Mouse (Mus musculus) lung, postnatal 0 days (tissue): ENCODE measurements around the gene Tbx2. TPM values are rescaled to one million over a fixed set of nuclear protein-coding genes. Genes with fewer than 3 reads are reported as not detected.

Source experiments
- ATAC-seq: fragments of 200-750 bp; cut with Nextera tagmentation; 2 replicates; pipeline ENCODE4 v1.8.0; 2017; ENCODE audit warnings: moderate library complexity
- DNase-seq: peaks from one replicate; pipeline ENCODE4 v3.0.0-alpha.2; 2016; ENCODE audit warnings: low spot score
- H3K27ac ChIP-seq: fragments of 300-500 bp; sonication (generic); 2 replicates; pipeline ENCODE4 v1.5.1; 2014; ENCODE audit warnings: antibody characterized with exemption, mild to moderate bottlenecking, low read length, mixed read lengths
- H3K27me3 ChIP-seq: fragments of 300-500 bp; sonication (generic); replicated peaks from 2 replicates; pipeline ENCODE4 v1.6.1; 2014; ENCODE audit warnings: low read length, mixed read lengths; ENCODE audit not compliant: insufficient read depth
- H3K36me3 ChIP-seq: fragments of 300-500 bp; sonication (generic); 2 replicates; pipeline ENCODE4 v1.6.1; 2014; ENCODE audit warnings: low read length, mixed read lengths; ENCODE audit not compliant: insufficient read depth
- H3K4me1 ChIP-seq: fragments of 300-500 bp; sonication (generic); 2 replicates; pipeline ENCODE4 v1.6.1; 2014; ENCODE audit warnings: antibody characterized with exemption, low read depth, low read length, mixed read lengths; ENCODE audit not compliant: insufficient read depth
- H3K4me2 ChIP-seq: fragments of 300-500 bp; sonication (generic); replicated peaks from 2 replicates; pipeline ENCODE4 v1.6.1; 2014; ENCODE audit warnings: low read depth, mild to moderate bottlenecking, low read length, moderate library complexity, mixed read lengths
- H3K4me3 ChIP-seq: fragments of 300-500 bp; sonication (generic); 2 replicates; pipeline ENCODE4 v1.5.1; 2014; ENCODE audit warnings: low read depth, low read length
- H3K9ac ChIP-seq: fragments of 300-500 bp; sonication (generic); replicated peaks from 2 replicates; pipeline ENCODE4 v1.6.1; 2014; ENCODE audit warnings: low read depth, mild to moderate bottlenecking
- H3K9me3 ChIP-seq: fragments of 300-500 bp; sonication (generic); 2 replicates; pipeline ENCODE4 v1.6.1; 2016; ENCODE audit warnings: low read length, mixed read lengths
- CTCF ChIP-seq: IDR thresholded peaks from 2 replicates; pipeline ENCODE4 v1.5.1; 2016; ENCODE audit warnings: antibody characterized with exemption, mild to moderate bottlenecking
- EP300 ChIP-seq: IDR thresholded peaks from 2 replicates; pipeline ENCODE4 v1.6.1; 2016; ENCODE audit warnings: antibody characterized with exemption, mild to moderate bottlenecking, control low read depth
- WGBS: fragments of 180-500 bp; shearing (Covaris S2); extraction: QIAGEN DNeasy Blood & Tissue Kit; methylation state at CpG from one replicate; pipeline ENCODE4 v1.1.7; 2014; 5-methylcytosine and 5-hydroxymethylcytosine counted together
- polyA plus RNA-seq: library from polyadenylated mRNA; unstranded; fragments of >200 nt; fragmentation: Nextera tagmentation; extraction: Ambion mirVana; gene quantifications from 2 replicates; pipeline ENCODE4 v1.2.1, GENCODE M21; 2015

Gene Tbx2
- polyA plus RNA-seq, 1 experiment from 2014 or later, result 43.6 TPM

- WGBS, result 19% methylated on average over 21 of the region's 21 CpGs
- peaks cover 34% of the 10 kb centered on the region for H3K27me3 ChIP-seq
- H3K9ac ChIP-seq, result peak overlapping the region; percentile 84
- H3K9me3 ChIP-seq, result no peaks in the 10 kb centered on the region
- ATAC-seq (no peak), DNase-seq (no peak)
- H3K4me1 ChIP-seq, result peaks cover 14% of the 10 kb centered on the region; the same call in 1 of the 2 replicates
- H3K27ac ChIP-seq, result peak overlapping the region; percentile 97
- TF ChIP-seq EP300 (no peak), CTCF (no peak)
- H3K4me2 ChIP-seq, result peak overlapping the region; percentile 80
- peaks cover 27% of the 10 kb centered on the region for H3K36me3 ChIP-seq
- peak overlapping the region; percentile 63 for H3K4me3 ChIP-seq
These were observed 8.4 kb downstream of the Tbx2 start for GRCm38 (mm10) chr11:85840803-85841145.

GRCm38 (mm10) chr11:85841211-85841681 is 8.9 kb downstream of the Tbx2 start:
- H3K9ac ChIP-seq, result peak overlapping the region; percentile 84
- peaks cover 14% of the 10 kb centered on the region; the same call in 1 of the 2 replicates for H3K4me1 ChIP-seq
- DNase-seq (peak; percentile 73), ATAC-seq (no peak)
- peak overlapping the region; percentile 63 for H3K4me3 ChIP-seq
- peak overlapping the region; percentile 80 for H3K4me2 ChIP-seq
- H3K27ac ChIP-seq, result peak overlapping the region; percentile 97
- WGBS, result 15% methylated on average over 8 of the region's 8 CpGs
- H3K36me3 ChIP-seq, result peaks cover 26% of the 10 kb centered on the region
- H3K27me3 ChIP-seq, result peaks cover 29% of the 10 kb centered on the region
- no peaks in the 10 kb centered on the region for H3K9me3 ChIP-seq
- TF ChIP-seq EP300 (no peak), CTCF (peak; percentile 26; the same call in 1 of the 2 replicates)

GRCm38 (mm10) chr11:85841980-85842379 is 9.6 kb downstream of the Tbx2 start:
- Histone ChIP-seq H3K4me1 (peaks cover 14% of the 10 kb centered on the region; the same call in 1 of the 2 replicates), H3K4me3 (peak overlapping the region; percentile 63), H3K4me2 (peak overlapping the region; percentile 80), H3K9me3 (no peaks in the 10 kb centered on the region), H3K27me3 (peaks cover 25% of the 10 kb centered on the region), H3K9ac (peak overlapping the region; percentile 84), H3K36me3 (peaks cover 19% of the 10 kb centered on the region), H3K27ac (peak overlapping the region; percentile 97)
- WGBS, result 1% methylated on average over 30 of the region's 32 CpGs
- DNase-seq, result peak; percentile 84
- ATAC-seq, result 0 out of 2 replicates have a peak, but pooled peaks have one; percentile 1
- no peak for TF ChIP-seq EP300
- peak; percentile 77 for TF ChIP-seq CTCF

- ATAC-seq (no peak), DNase-seq (no peak)
- H3K4me3 ChIP-seq, result peak overlapping the region; percentile 17; the same call in 1 of the 2 replicates
- peaks cover 12% of the 10 kb centered on the region; the same call in 1 of the 2 replicates for H3K36me3 ChIP-seq
- H3K4me1 ChIP-seq, result peaks cover 14% of the 10 kb centered on the region; the same call in 1 of the 2 replicates
- no peaks in the 10 kb centered on the region for H3K9me3 ChIP-seq
- H3K27me3 ChIP-seq, result peaks cover 21% of the 10 kb centered on the region
- TF ChIP-seq EP300, result no peak
- TF ChIP-seq CTCF, result no peak
- H3K4me2 ChIP-seq, result peak overlapping the region; percentile 80
- peak overlapping the region; percentile 97 for H3K27ac ChIP-seq
- peak overlapping the region; percentile 84 for H3K9ac ChIP-seq
- WGBS, result 8% methylated on average over 24 of the region's 24 CpGs
These were observed 10.4 kb downstream of the Tbx2 start for GRCm38 (mm10) chr11:85842596-85843346.

GRCm38 (mm10) chr11:85843347-85843692 is 11.0 kb downstream of the Tbx2 start:
- 2% methylated on average over 18 of the region's 18 CpGs for WGBS
- peak; percentile 24 for ATAC-seq
- Histone ChIP-seq H3K4me1 (peaks cover 14% of the 10 kb centered on the region; the same call in 1 of the 2 replicates), H3K36me3 (peaks cover 12% of the 10 kb centered on the region; the same call in 1 of the 2 replicates), H3K4me3 (peak overlapping the region; percentile 47), H3K27me3 (peaks cover 21% of the 10 kb centered on the region), H3K9ac (peak overlapping the region; percentile 45; the same call in 1 of the 2 replicates), H3K9me3 (no peaks in the 10 kb centered on the region), H3K27ac (peak overlapping the region; percentile 97), H3K4me2 (peak overlapping the region; percentile 80)
- DNase-seq, result peak; percentile 93
- TF ChIP-seq CTCF, result peak; percentile 93
- peak; percentile 32; the same call in 1 of the 2 replicates for TF ChIP-seq EP300
